Mouse (Mus musculus) lung, postnatal 4 days (tissue): Measurements from ENCODE around the gene Arid5b.
"Not testable (repeated sequence)": the region's sequence is repeated elsewhere in the genome, so short reads cannot be mapped to it uniquely, and the experiment has no call there.

Source experiments
- DNase-seq, 2 experiments: peaks; one replicate each; pipeline ENCODE4 v3.0.0; 2021

The Arid5b gene

GRCm38 (mm10) chr10:68104881-68105781 lies 173.4 kb downstream of the Arid5b start:
- no peak for DNase-seq

DNA sequence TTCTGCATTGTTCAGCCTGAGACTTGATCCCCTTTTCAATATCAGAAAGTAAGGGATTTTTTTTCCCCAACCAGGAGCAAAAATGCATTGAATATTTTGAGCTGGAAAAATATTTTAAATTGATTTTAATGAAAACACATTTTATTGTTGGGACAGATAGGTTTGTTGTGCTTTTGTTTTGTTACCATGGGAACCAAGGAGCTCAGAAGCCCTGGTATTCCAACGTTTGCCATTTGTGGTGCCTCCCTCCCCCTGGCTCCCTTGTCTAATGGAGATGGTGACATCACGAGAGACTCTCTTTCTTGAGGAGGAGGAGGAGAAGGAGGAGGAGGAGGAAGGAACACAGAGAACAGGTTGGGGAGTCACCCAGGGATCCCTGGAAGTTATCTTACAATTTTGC lies 174.1 kb downstream of the Arid5b start:
- DNase-seq: no peak

- DNase-seq: no peak
These were observed 174.6 kb downstream of the Arid5b start for GRCm38 (mm10) chr10:68103988-68104387.

- no peak for DNase-seq
These were observed 175.3 kb downstream of the Arid5b start for GRCm38 (mm10) chr10:68103078-68103855.

GRCm38 (mm10) chr10:68102566-68102965 lies 176.0 kb downstream of the Arid5b start:
- DNase-seq: no peak

GRCm38 (mm10) chr10:68101251-68101650 lies 177.3 kb downstream of the Arid5b start:
- DNase-seq: no peak

DNA sequence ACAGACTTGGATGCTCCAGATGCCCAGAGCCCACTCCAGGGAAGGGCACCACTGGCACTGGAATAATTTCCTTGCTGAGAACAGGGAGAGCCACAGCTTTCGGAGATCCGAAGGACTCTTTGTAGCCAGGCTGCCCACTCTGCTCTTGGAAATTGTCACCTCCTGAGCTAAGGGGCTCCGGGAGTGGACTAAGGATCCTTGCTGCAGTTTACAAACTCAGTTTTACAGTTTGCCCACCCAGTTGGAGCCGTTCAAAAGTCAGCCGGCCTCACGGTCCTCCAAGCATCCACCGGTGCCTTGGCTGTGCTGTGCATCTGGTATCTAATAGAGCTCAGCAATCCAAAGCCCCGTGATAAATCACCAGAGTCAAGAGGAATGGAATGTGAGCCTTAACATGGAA lies 178.0 kb downstream of the Arid5b start:
- DNase-seq: no peak

GRCm38 (mm10) chr10:68099801-68100200 lies 178.7 kb downstream of the Arid5b start:
- DNase-seq: not testable (repeated sequence)

DNA sequence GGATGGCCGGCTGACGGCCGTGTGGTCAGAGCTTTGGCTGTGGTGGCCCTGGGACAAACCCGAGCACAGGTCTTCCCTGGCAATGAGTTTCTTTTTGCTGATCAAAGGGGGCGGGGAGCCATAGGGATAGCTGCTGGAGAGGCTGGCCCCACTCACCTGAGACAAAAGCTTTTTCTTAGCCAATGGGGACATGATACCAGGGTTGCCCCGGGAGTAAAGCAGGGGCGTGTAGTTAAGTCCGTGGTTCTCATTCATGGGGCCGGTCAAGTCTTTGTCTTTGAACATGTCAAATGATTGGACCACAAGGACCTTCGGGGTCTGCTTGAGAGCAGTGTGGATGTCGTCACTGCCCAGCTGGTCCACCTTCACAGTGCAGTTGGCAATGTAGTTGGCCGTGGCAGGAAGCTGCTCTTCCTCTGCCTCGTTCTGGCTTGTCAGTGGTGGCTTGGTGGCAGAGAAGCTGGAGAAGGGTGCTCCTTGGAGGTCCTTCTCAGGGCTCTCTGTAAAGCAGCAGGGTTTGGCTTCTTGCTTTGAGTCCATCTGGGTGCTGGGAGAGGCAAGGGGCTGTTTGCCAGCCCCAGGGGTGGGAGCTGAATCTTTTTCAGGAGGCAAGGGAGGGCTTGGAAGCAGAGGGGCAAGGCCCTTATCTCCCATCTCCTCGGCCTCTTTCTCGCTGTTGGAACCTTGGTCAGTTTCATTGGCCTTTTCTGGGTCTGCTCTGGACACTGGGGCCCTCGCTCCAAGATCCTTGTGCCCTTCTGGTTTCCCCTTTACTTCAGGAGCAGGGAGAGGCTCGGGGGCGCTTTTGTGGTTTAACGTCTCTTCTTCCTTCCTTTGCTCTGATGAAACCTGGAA lies 180.5 kb downstream of the Arid5b start:
- DNase-seq: no peak

- DNase-seq: no peak
These were observed 182.1 kb downstream of the Arid5b start for GRCm38 (mm10) chr10:68096395-68096794.

DNA sequence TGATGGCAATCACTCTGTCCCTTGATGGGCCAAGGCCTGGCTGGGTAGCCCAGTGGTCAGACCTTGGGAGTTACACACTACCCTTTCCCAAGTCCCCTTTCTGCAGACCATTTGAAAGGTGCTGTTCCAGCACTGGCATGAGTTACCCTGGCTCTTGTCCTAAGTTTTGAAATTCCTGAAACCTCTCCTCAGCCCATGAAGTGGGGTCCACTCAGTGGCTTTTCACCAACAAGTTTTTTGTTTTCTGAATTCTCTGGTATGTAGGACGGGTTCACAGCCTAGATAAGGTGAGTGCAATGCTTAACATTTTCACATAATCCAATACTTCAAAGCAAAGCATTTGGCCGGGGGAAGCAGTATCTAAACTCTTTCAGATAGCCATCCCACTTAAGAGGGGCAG lies 183.4 kb downstream of the Arid5b start:
- DNase-seq: peak; percentile 52 to 59

- DNase-seq: no peak
These were observed 185.0 kb downstream of the Arid5b start for GRCm38 (mm10) chr10:68093496-68093895.

- DNase-seq: no peak
These were observed 186.7 kb downstream of the Arid5b start for GRCm38 (mm10) chr10:68091840-68092239.

GRCm38 (mm10) chr10:68091011-68091410 lies 187.5 kb downstream of the Arid5b start:
- DNase-seq: no peak

DNA sequence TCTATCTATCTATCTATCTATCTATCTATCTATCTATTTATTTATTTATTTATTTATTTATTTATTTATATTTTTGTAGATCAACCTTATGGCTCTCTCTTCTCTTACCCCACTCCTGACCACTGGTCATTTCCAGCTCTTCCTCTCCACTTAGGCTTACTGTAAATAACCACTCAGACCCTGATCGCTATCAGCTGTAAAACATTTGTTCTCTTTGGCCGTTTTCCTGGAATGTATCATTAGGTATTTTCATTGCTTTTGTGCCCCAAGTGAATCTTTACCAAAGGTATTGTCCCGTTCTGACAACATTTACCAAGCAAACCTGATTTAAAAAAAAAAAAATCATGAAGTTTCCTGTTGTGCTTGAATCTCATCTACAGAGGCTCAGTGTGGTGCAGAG lies 188.0 kb downstream of the Arid5b start:
- DNase-seq: no peak

- DNase-seq: peak; percentile 85 to 92
These were observed 188.4 kb downstream of the Arid5b start for GRCm38 (mm10) chr10:68090197-68090535.

DNA sequence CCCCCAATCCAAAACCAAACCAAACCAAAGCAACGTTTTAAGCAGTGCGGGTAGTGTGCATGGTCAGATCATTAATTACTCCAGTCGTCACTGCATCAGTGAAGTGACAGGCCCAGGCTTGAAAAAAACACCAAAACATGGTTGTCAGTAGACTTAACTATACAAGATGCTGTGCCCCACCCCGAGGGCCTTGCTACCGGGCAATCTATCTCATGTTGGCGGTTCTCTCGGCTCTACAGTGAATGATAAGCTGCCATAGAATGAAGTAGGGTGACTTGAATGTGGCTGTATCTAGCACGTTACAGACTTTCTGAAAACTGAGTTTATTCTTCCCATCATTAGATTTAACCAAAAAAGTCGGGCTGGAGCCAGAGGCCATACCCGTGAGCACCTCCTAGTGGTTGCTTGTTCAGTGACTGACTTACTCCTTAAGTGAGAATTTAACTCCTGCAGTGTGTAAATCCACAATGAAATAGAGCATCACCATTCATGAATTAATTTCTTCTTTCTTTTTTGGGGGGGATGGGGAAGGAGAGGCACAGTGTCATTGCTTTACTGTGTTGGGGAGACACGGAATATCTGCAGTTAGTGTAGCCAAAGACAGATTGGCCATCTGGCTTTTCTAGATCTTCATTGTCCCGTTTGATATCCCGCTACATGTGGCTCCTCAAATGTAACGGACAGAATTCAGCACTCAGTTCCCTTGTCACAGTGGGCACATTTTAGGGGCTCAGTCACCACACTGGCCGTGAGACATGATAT lies 188.9 kb downstream of the Arid5b start:
- DNase-seq: peak in 1 of 2 experiments; percentile 47

- DNase-seq: no peak
These were observed 190.8 kb downstream of the Arid5b start for GRCm38 (mm10) chr10:68087722-68088121.

DNA sequence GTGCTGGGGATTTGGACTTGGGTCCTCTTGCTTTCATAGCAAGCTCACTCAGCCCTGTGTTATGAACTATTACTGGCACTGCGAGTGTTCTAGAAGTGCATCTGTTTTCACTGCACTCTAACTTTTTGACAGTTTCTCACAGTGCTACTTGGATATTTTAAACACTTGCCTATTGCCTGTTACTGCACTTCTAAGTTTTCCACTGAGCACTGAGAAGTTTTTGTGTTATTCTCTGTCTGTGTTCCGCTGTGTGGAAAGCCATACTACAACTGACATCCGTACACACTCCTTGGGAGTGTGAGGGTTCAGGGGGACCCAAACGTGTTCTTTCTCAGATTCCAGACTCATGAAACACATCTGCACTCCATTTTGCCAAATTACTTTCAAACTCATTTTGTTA lies 191.6 kb downstream of the Arid5b start:
- no peak for DNase-seq

GRCm38 (mm10) chr10:68085574-68085973 lies 193.0 kb downstream of the Arid5b start:
- DNase-seq: no peak

GRCm38 (mm10) chr10:68081712-68082111 lies 196.8 kb downstream of the Arid5b start:
- DNase-seq: no peak
